Mouse (Mus musculus): ENCODE results near the gene Ice2.

- TF ChIP-seq ZNF384 (IDR thresholded peaks at IDR 0.05; ENCODE audit: low read depth, low read length): no peak
- TF ChIP-seq HCFC1 (IDR thresholded peaks at IDR 0.05; ENCODE audit: borderline replicate concordance, insufficient read depth, low read length): no peak
- no peak for TF ChIP-seq CHD2 (IDR thresholded peaks at IDR 0.05; ENCODE audit: low read depth, low read length)
These were observed 66.5 kb downstream of the Ice2 start for GRCm38 (mm10) chr9:69464109-69464756.
